Mouse (Mus musculus): ENCODE data around the gene Rrad.
"Not testable (repeated sequence)": the region's sequence is repeated elsewhere in the genome, so short reads cannot be mapped to it uniquely, and the experiment has no call there.

Gene Rrad

GRCm38 (mm10) chr8:104630981-104631663, at the start of gene Rrad:
Rrad (minus strand) TSS chr8:104631327.
- DNase-seq (ENCODE audit: extremely low spot score), result peak; percentile 53

- no peak for DNase-seq (ENCODE audit: extremely low spot score)
These were observed 24.5 kb upstream of the Rrad start for GRCm38 (mm10) chr8:104655614-104656013.

GRCm38 (mm10) chr8:104654984-104655383, 23.9 kb upstream of the Rrad start:
- peak; percentile 74 for DNase-seq (ENCODE audit: extremely low spot score)

GRCm38 (mm10) chr8:104644187-104644586, 13.1 kb upstream of the Rrad start:
- not testable (repeated sequence) for DNase-seq (ENCODE audit: extremely low spot score)

- no peak for DNase-seq (ENCODE audit: extremely low spot score)
These were observed 11.2 kb upstream of the Rrad start for GRCm38 (mm10) chr8:104642324-104642654.

- DNase-seq (ENCODE audit: extremely low spot score), result peak; percentile 91
These were observed 10.5 kb upstream of the Rrad start, which contains the start of gene Ciao2b for GRCm38 (mm10) chr8:104641426-104642323. Ciao2b (minus strand) TSS chr8:104641965.

GRCm38 (mm10) chr8:104640831-104641370, 9.8 kb upstream of the Rrad start:
- DNase-seq (ENCODE audit: extremely low spot score), result no peak

- no peak for DNase-seq (ENCODE audit: extremely low spot score)
These were observed 9.1 kb upstream of the Rrad start for GRCm38 (mm10) chr8:104640241-104640640.

GRCm38 (mm10) chr8:104638010-104638409, 6.9 kb upstream of the Rrad start:
- no peak for DNase-seq (ENCODE audit: extremely low spot score)

GRCm38 (mm10) chr8:104635004-104635710, 4.0 kb upstream of the Rrad start:
- DNase-seq (ENCODE audit: extremely low spot score), result no peak

GRCm38 (mm10) chr8:104633156-104633744, 2.1 kb upstream of the Rrad start:
- no peak for DNase-seq (ENCODE audit: extremely low spot score)

- no peak for DNase-seq (ENCODE audit: extremely low spot score)
These were observed 1.4 kb upstream of the Rrad start for GRCm38 (mm10) chr8:104632486-104632885.

- DNase-seq (ENCODE audit: extremely low spot score), result no peak
These were observed 848 bp upstream of the Rrad start for GRCm38 (mm10) chr8:104631975-104632374.

- DNase-seq (ENCODE audit: extremely low spot score), result no peak
These were observed 553 bp downstream of the Rrad start for GRCm38 (mm10) chr8:104630574-104630973.

GRCm38 (mm10) chr8:104630111-104630479, 1.0 kb downstream of the Rrad start:
- no peak for DNase-seq (ENCODE audit: extremely low spot score)

GRCm38 (mm10) chr8:104629306-104630110, 1.6 kb downstream of the Rrad start:
- no peak for DNase-seq (ENCODE audit: extremely low spot score)

GRCm38 (mm10) chr8:104628402-104628801, 2.7 kb downstream of the Rrad start:
- DNase-seq (ENCODE audit: extremely low spot score), result no peak

- no peak for DNase-seq (ENCODE audit: extremely low spot score)
These were observed 3.9 kb downstream of the Rrad start for GRCm38 (mm10) chr8:104627065-104627740.

- DNase-seq (ENCODE audit: extremely low spot score), result no peak
These were observed 7.0 kb downstream of the Rrad start, which contains the start of gene Cdh16 for GRCm38 (mm10) chr8:104624161-104624560. Cdh16 (minus strand) TSS chr8:104624396.

GRCm38 (mm10) chr8:104620765-104621164, 10.4 kb downstream of the Rrad start:
- no peak for DNase-seq (ENCODE audit: extremely low spot score)

All from embryo, embryonic 9.5 days (tissue).